Mouse (Mus musculus): ENCODE measurements around the gene Gm47791. TPM values are rescaled to one million over a fixed set of nuclear protein-coding genes. Genes with fewer than 3 reads are reported as not detected.

Gene Gm47791
- polyA plus RNA-seq (2015; fragmentation: Nextera tagmentation; extraction: Ambion mirVana): not detected in 2 replicates

DNA sequence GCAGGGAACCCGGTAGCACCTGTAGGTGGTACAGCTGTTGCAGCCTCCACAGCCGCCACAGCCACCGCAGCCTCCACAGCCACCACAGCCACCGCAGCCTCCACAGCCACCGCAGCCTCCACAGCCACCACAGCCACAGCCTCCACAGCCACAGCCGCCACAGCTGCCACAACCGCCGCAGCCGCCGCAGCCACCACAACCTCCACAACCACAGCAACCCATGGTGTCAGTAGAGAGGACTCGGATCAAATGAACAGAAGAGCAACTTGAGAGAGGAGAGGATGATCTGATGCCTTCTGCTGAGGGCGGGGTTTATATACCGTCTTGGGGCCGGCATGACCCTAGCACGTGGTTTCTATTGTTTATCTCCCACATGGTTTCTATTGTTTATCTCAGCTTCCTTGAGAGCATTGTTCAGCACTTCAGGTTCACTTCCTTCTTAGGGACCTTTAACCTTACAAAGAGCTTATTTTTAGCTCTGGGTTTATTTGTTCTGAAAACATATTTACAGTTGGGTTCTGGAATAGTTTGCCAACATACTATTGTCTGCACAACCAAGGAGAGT, at the start of gene Gm47791:
Gene Gm47791 (minus strand): TSS at position 222 of the 565 bp plus-strand sequence.

DNA sequence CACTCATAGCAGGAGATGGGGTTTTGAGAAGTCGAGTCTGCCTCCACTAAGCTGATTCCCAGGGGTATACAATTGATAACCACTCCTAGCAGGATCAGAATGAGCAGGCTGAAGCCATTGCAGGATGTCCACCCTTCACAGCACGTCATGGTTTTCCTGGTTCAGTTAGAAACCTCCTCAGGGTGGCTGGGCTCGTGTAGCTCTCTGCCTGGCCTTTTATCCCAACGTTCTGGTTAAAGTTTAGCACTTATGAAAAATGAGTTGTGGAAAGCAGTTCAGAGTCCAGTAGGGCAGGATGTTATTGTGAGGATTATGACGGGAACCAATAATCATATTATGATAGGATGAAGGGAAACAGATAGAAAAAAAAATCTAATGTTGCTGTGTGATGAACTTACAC, 2.8 kb downstream of the Gm47791 start, which contains the start of gene Tm4sf20:
Gene Tm4sf20 (minus strand): TSS at position 193 of the 400 bp plus-strand sequence.

DNA sequence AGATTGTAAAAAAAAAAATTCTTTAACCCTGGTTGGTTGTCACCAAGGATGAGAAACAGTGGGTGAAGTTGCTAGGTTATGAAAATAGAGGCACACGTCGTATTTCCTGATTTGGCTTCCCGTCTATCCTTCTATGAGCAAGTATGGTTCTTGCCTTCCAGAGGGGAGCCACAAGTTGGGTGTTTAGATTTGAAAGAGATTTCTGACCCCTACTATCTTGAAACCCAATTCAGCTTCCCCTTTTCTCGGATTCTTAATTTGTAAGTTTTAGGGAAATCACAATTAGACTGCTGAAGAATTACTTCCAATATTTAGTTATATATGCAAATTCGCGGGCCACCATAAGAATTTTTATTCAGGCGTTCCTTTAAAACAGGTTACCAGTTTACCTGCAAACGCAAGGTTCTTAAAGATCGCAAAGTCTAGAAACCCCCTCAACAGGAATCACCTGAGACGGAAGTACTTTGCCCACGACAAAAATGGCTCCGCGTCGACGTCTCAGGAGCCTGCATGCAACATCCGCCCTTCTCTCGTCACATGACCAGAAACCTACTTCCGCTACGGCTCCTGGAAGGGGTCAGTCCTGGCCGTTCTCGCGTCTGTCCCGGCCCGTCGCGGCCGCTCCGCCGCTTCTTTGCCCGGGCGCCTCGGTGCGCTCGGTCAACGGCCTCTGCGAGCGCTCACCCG, 46.6 kb downstream of the Gm47791 start, which contains the start of gene Mff:
Gene Mff (plus strand): TSS at position 552 of the 687 bp plus-strand sequence.

Other genes starting within 250 kb of the Gm47791 start
- gene Col4a4, start 184.4 kb downstream of the Gm47791 start, polyA plus RNA-seq (2015; fragmentation: Nextera tagmentation; extraction: Ambion mirVana): 1.1 and 1.2 TPM in 2 replicates
- 1.3 and 1.5 TPM in 2 replicates for gene Col4a3, start 184.3 kb downstream of the Gm47791 start, polyA plus RNA-seq (2015; fragmentation: Nextera tagmentation; extraction: Ambion mirVana)
- gene Mff, start 46.4 kb downstream of the Gm47791 start, polyA plus RNA-seq (2015; fragmentation: Nextera tagmentation; extraction: Ambion mirVana): 182 and 194 TPM in 2 replicates
- 0.22 TPM in 1 of 2 replicates, not detected in the other for gene Tm4sf20, start 2.8 kb downstream of the Gm47791 start, polyA plus RNA-seq (2015; fragmentation: Nextera tagmentation; extraction: Ambion mirVana)
- 22.7 and 31.2 TPM in 2 replicates for gene Agfg1, start 68.2 kb upstream of the Gm47791 start, polyA plus RNA-seq (2015; fragmentation: Nextera tagmentation; extraction: Ambion mirVana)
- gene A030005L19Rik, start 142.1 kb upstream of the Gm47791 start, polyA plus RNA-seq (2015; fragmentation: Nextera tagmentation; extraction: Ambion mirVana): not detected in 2 replicates
- not detected in 2 replicates for gene A030014E15Rik, start 153.7 kb upstream of the Gm47791 start, polyA plus RNA-seq (2015; fragmentation: Nextera tagmentation; extraction: Ambion mirVana)
- gene Gm6217, start 160.2 kb upstream of the Gm47791 start, polyA plus RNA-seq (2015; fragmentation: Nextera tagmentation; extraction: Ambion mirVana): not detected in 2 replicates
- not detected in 2 replicates for gene A030003K21Rik, start 172.1 kb upstream of the Gm47791 start, polyA plus RNA-seq (2015; fragmentation: Nextera tagmentation; extraction: Ambion mirVana)
- not detected in 2 replicates for gene Gm7544, start 184.8 kb upstream of the Gm47791 start, polyA plus RNA-seq (2015; fragmentation: Nextera tagmentation; extraction: Ambion mirVana)
- gene Gm47955, start 189.0 kb upstream of the Gm47791 start, polyA plus RNA-seq (2015; fragmentation: Nextera tagmentation; extraction: Ambion mirVana): not detected in 2 replicates
- not detected in 2 replicates for gene Gm47959, start 229.3 kb upstream of the Gm47791 start, polyA plus RNA-seq (2015; fragmentation: Nextera tagmentation; extraction: Ambion mirVana)

All from urinary bladder, postnatal 0 days (tissue).